Mouse (Mus musculus) brain, embryonic 18.5 days (tissue): ENCODE results near the gene Klrc3.
"Not testable (repeated sequence)": the region's sequence is repeated elsewhere in the genome, so short reads cannot be mapped to it uniquely, and the experiment has no call there.

Experiments used
- DNase-seq: peaks from one replicate; pipeline ENCODE4 v3.0.0-alpha.2; 2012; ENCODE audit warnings: low read depth, low spot score

Gene Klrc3

GRCm38 (mm10) chr6:129643237-129643636 lies at the start of gene Klrc3:
Klrc3 (minus strand) TSS chr6:129643337.
- DNase-seq, result not testable (repeated sequence)

GRCm38 (mm10) chr6:129691436-129691835 lies 48.3 kb upstream of the Klrc3 start:
- not testable (repeated sequence) for DNase-seq

GRCm38 (mm10) chr6:129680379-129680778 lies 37.2 kb upstream of the Klrc3 start:
- no peak for DNase-seq

- DNase-seq, result no peak
These were observed 35.7 kb upstream of the Klrc3 start, which contains the start of gene Klrc1 for GRCm38 (mm10) chr6:129678873-129679272. Klrc1 (minus strand) TSS chr6:129678973.

GRCm38 (mm10) chr6:129661301-129661700 lies 18.2 kb upstream of the Klrc3 start:
- not testable (repeated sequence) for DNase-seq

GRCm38 (mm10) chr6:129660589-129660988 lies 17.5 kb upstream of the Klrc3 start, which contains the start of gene Klrc2:
Klrc2 (minus strand) TSS chr6:129660689.
- DNase-seq, result not testable (repeated sequence)

GRCm38 (mm10) chr6:129644054-129644453 lies 917 bp upstream of the Klrc3 start:
- not testable (repeated sequence) for DNase-seq

- DNase-seq, result not testable (repeated sequence)
These were observed 12.1 kb downstream of the Klrc3 start for GRCm38 (mm10) chr6:129631046-129631445.

GRCm38 (mm10) chr6:129623735-129624134 lies 19.4 kb downstream of the Klrc3 start, which contains the start of gene Klrk1:
Klrk1 (minus strand) TSS chr6:129623864.
- DNase-seq, result no peak

- DNase-seq, result no peak
These were observed 34.8 kb downstream of the Klrc3 start for GRCm38 (mm10) chr6:129608372-129608771.

- DNase-seq, result no peak
These were observed 51.6 kb downstream of the Klrc3 start, which contains the start of gene Klrd1 for GRCm38 (mm10) chr6:129591508-129591907. Klrd1 (plus strand) TSS chr6:129591782.
